Mouse (Mus musculus): Measurements from ENCODE around the gene Dlg2. TPM values are rescaled to one million over a fixed set of nuclear protein-coding genes. Genes with fewer than 3 reads are reported as not detected.

Gene Dlg2
- polyA plus RNA-seq, 1 experiment from 2014 or later = 10.0 TPM

DNA sequence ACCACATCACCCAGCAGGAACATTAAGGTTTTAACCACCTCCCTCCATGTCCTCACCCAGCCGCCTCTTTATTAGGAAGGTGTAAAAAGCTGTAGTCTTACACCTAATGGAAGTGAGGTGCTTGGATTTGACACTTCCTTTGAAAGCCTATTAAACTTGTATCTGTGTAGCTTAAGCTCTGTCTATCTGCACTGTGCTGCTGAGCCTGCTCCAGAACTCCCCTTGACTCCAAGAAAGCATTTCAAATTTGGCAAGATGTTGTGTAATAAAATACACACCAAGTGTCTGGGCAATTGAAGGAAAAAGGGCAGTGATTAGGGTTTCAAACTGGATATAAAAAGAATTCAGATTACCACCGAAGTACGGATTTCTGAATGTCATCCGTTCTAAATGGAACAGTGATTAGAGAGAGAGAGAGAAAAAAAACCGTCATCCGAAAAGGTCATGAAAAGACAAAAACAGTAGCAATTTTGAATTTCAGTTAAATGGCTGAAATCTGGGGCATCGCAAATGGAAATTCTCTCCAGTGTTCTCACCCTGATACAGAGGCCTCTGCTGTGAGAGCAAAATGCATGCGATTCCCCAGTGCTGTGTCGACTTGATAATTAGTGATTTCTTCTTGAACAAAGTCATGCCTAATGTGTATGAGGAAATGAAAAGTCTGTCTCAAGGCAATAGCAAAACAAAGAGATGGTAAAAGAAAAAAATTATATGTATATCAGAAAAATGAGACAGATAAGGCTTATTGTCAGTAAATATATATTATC is 1663.8 kb downstream of the Dlg2 start:
- Histone ChIP-seq H3K27me3 (ENCODE audit: control insufficient read depth, insufficient read depth, low read length) (no peaks in the 10 kb centered on the region), H3K9me3 (ENCODE audit: control insufficient read depth, low read length) (no peaks in the 10 kb centered on the region), H3K36me3 (ENCODE audit: control insufficient read depth, insufficient read depth, low read length) (no peaks in the 10 kb centered on the region), H3K4me1 (ENCODE audit: control insufficient read depth in 2 of 2, insufficient read depth in 2 of 2, low read length in 2 of 2) (peaks cover 0 to 2% of the 10 kb centered on the region in 2 experiments; a peak in 1 of 4 replicates), H3K9ac (ENCODE audit: low read length) (no peak overlapping the region; the same call in 1 of the 2 replicates), H3K4me3 (ENCODE audit: control insufficient read depth in 1 of 2, insufficient read depth in 1 of 2, low read depth in 1 of 2, low read length in 2 of 2) (no peak overlapping the region), H3K27ac (replicated peaks in 1 of 2; ENCODE audit: control insufficient read depth in 1 of 2, insufficient read depth in 1 of 2, low read depth in 2 of 2, low read length in 2 of 2) (peak overlapping the region; percentile 39 to 57; a peak in 3 of 4 replicates), H3K4me2 (ENCODE audit: low read length) (no peak overlapping the region)
- 64% methylated on average over 9 of the region's 9 CpGs for WGBS
- no peak for ATAC-seq (ENCODE audit: insufficient number of reproducible peaks, insufficient read depth, low FRiP score, low read depth)

DNA sequence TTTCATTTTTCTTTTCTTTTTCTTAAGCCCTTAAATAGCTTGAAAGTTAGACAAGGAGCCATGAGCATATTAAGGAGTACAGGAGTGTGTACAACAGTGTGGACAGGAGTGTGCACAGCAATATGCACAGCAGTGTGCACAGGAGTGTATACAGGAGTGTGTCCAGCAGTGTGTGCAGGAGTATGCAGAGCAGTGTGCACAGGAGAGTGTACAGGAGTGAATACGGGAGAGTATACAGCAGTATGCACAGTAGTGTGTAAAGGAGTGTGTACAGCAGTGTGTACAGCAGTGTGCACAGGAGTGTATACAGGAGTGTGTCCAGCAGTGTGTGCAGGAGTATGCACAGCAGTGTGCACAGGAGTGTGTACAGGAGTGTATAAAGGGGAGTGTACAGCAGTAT is 1671.0 kb downstream of the Dlg2 start:
- WGBS = 89% methylated on average over 1 of the region's 1 CpGs

DNA sequence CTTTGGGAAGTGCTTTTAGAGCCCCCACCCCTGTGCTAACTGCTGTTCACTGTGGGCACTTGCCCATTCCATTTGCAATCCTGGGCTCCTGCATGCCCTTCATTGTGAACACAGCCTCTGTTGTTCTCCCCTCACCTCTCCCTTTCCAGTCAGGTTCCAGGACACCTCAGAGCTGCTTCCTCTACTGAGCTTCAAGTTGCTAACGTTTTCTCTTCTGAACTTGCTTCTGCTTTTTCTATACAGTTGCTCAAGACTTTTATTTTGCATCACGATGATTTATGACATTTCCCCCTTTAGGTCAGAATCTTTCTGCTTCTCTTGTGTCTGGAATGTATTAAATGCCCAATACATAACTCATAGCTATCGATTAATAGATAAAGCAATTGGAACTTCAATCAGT is 1674.3 kb downstream of the Dlg2 start:
- H3K4me1 ChIP-seq (ENCODE audit: control insufficient read depth in 2 of 2, insufficient read depth in 2 of 2, low read length in 2 of 2) = no peaks in the 10 kb centered on the region
- H3K4me3 ChIP-seq (ENCODE audit: control insufficient read depth in 1 of 2, insufficient read depth in 1 of 2, low read depth in 1 of 2, low read length in 2 of 2) = no peak overlapping the region
- H3K36me3 ChIP-seq (ENCODE audit: control insufficient read depth, insufficient read depth, low read length) = no peaks in the 10 kb centered on the region
- no peaks in the 10 kb centered on the region for H3K9me3 ChIP-seq (ENCODE audit: control insufficient read depth, low read length)
- H3K27me3 ChIP-seq (ENCODE audit: control insufficient read depth, insufficient read depth, low read length) = no peaks in the 10 kb centered on the region
- no peak overlapping the region for H3K4me2 ChIP-seq (ENCODE audit: low read length)
- WGBS = 59% methylated on average over 3 of the region's 3 CpGs
- H3K27ac ChIP-seq (replicated peaks in 1 of 2; ENCODE audit: control insufficient read depth in 1 of 2, insufficient read depth in 1 of 2, low read depth in 2 of 2, low read length in 2 of 2) = no peak overlapping the region
- H3K9ac ChIP-seq (ENCODE audit: low read length) = no peak overlapping the region
- ATAC-seq (ENCODE audit: insufficient number of reproducible peaks, insufficient read depth, low FRiP score, low read depth) = no peak

More for the DNA sequence above, 1671.0 kb downstream of the Dlg2 start:
- Histone ChIP-seq H3K4me3 (ENCODE audit: control insufficient read depth in 1 of 2, insufficient read depth in 1 of 2, low read depth in 1 of 2, low read length in 2 of 2) (no peak overlapping the region), H3K9ac (ENCODE audit: low read length) (no peak overlapping the region), H3K27me3 (ENCODE audit: control insufficient read depth, insufficient read depth, low read length) (no peaks in the 10 kb centered on the region), H3K27ac (replicated peaks in 1 of 2; ENCODE audit: control insufficient read depth in 1 of 2, insufficient read depth in 1 of 2, low read depth in 2 of 2, low read length in 2 of 2) (no peak overlapping the region), H3K4me2 (ENCODE audit: low read length) (no peak overlapping the region), H3K9me3 (ENCODE audit: control insufficient read depth, low read length) (no peaks in the 10 kb centered on the region), H3K4me1 (ENCODE audit: control insufficient read depth in 2 of 2, insufficient read depth in 2 of 2, low read length in 2 of 2) (no peaks in the 10 kb centered on the region), H3K36me3 (ENCODE audit: control insufficient read depth, insufficient read depth, low read length) (no peaks in the 10 kb centered on the region)
- ATAC-seq (ENCODE audit: insufficient number of reproducible peaks, insufficient read depth, low FRiP score, low read depth) = no peak

DNA sequence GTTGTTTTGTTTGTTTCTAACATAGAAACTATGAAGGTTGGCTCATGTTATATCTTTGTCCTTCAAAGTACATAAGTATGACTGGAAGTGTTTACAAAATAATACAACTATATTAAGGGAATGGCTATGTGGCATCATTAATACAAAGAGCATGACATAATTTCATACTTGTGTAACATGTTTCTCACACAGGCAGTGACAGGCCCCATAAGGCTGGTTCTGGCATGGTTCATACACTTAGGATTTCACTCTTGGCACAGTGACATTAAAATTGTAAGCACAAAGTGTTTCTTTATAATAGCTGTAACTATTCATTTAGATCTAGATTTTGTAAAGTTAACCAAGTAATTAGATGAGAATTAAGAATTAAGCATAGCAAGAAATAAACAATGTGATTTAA is 1678.1 kb downstream of the Dlg2 start:
- H3K36me3 ChIP-seq (ENCODE audit: control insufficient read depth, insufficient read depth, low read length) = no peaks in the 10 kb centered on the region
- no peaks in the 10 kb centered on the region for H3K27me3 ChIP-seq (ENCODE audit: control insufficient read depth, insufficient read depth, low read length)
- H3K4me1 ChIP-seq (ENCODE audit: control insufficient read depth in 2 of 2, insufficient read depth in 2 of 2, low read length in 2 of 2) = no peaks in the 10 kb centered on the region
- H3K9ac ChIP-seq (ENCODE audit: low read length) = no peak overlapping the region
- H3K9me3 ChIP-seq (ENCODE audit: control insufficient read depth, low read length) = no peaks in the 10 kb centered on the region
- ATAC-seq (ENCODE audit: insufficient number of reproducible peaks, insufficient read depth, low FRiP score, low read depth) = no peak
- H3K27ac ChIP-seq (replicated peaks in 1 of 2; ENCODE audit: control insufficient read depth in 1 of 2, insufficient read depth in 1 of 2, low read depth in 2 of 2, low read length in 2 of 2) = no peak overlapping the region
- no peak overlapping the region for H3K4me2 ChIP-seq (ENCODE audit: low read length)
- no peak overlapping the region for H3K4me3 ChIP-seq (ENCODE audit: control insufficient read depth in 1 of 2, insufficient read depth in 1 of 2, low read depth in 1 of 2, low read length in 2 of 2)

DNA sequence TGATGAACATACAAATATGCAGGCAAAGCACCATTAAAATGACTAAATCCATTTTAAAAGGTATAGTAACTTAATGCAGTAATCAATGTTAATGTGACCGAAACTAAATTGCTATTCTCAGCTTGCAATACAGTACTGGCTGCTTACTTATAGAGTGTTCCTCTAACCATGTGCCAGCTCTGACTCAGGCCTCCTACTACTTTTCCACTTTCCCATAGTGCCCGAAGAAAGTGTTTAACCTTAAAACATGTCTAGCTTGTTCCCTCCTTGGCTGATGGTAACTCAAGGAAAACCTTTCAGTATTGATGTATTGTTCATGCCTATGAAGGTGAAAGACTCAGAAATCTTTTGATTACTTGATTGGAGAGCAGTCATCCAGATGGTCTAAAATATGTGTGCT is 1686.7 kb downstream of the Dlg2 start:
- H3K4me1 ChIP-seq (ENCODE audit: control insufficient read depth in 2 of 2, insufficient read depth in 2 of 2, low read length in 2 of 2) = no peaks in the 10 kb centered on the region
- H3K27ac ChIP-seq (replicated peaks in 1 of 2; ENCODE audit: control insufficient read depth in 1 of 2, insufficient read depth in 1 of 2, low read depth in 2 of 2, low read length in 2 of 2) = no peak overlapping the region
- H3K9ac ChIP-seq (ENCODE audit: low read length) = no peak overlapping the region
- 88% methylated on average over 2 of the region's 2 CpGs for WGBS
- no peaks in the 10 kb centered on the region for H3K27me3 ChIP-seq (ENCODE audit: control insufficient read depth, insufficient read depth, low read length)
- no peaks in the 10 kb centered on the region for H3K9me3 ChIP-seq (ENCODE audit: control insufficient read depth, low read length)
- ATAC-seq (ENCODE audit: insufficient number of reproducible peaks, insufficient read depth, low FRiP score, low read depth) = no peak
- no peak overlapping the region for H3K4me3 ChIP-seq (ENCODE audit: control insufficient read depth in 1 of 2, insufficient read depth in 1 of 2, low read depth in 1 of 2, low read length in 2 of 2)
- H3K4me2 ChIP-seq (ENCODE audit: low read length) = no peak overlapping the region
- H3K36me3 ChIP-seq (ENCODE audit: control insufficient read depth, insufficient read depth, low read length) = no peaks in the 10 kb centered on the region

DNA sequence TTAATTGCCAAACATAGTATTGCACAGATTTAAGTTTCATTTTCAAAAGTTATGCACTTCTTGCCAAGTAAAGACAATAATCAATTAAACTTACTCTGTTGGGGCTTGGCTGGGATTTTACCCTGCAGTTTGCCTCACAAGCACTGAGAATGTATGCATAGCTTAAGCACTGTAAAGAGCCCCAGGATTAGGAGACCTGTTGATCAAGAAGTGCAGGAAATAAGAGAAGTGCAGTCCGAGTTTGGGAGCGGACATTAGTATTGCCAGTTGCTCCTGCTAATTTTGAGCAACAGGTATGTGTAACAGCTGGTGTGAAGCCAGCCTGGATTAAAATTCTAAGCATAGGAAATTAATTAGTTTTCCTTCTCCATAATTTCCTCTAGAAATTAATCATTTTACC is 1687.8 kb downstream of the Dlg2 start:
- Histone ChIP-seq H3K4me2 (ENCODE audit: low read length) (no peak overlapping the region), H3K36me3 (ENCODE audit: control insufficient read depth, insufficient read depth, low read length) (no peaks in the 10 kb centered on the region), H3K9ac (ENCODE audit: low read length) (no peak overlapping the region), H3K27ac (replicated peaks in 1 of 2; ENCODE audit: control insufficient read depth in 1 of 2, insufficient read depth in 1 of 2, low read depth in 2 of 2, low read length in 2 of 2) (no peak overlapping the region), H3K4me3 (ENCODE audit: control insufficient read depth in 1 of 2, insufficient read depth in 1 of 2, low read depth in 1 of 2, low read length in 2 of 2) (no peak overlapping the region), H3K4me1 (ENCODE audit: control insufficient read depth in 2 of 2, insufficient read depth in 2 of 2, low read length in 2 of 2) (no peaks in the 10 kb centered on the region), H3K27me3 (ENCODE audit: control insufficient read depth, insufficient read depth, low read length) (no peaks in the 10 kb centered on the region), H3K9me3 (ENCODE audit: control insufficient read depth, low read length) (no peaks in the 10 kb centered on the region)
- no peak for ATAC-seq (ENCODE audit: insufficient number of reproducible peaks, insufficient read depth, low FRiP score, low read depth)
- 87% methylated on average over 2 of the region's 2 CpGs for WGBS

DNA sequence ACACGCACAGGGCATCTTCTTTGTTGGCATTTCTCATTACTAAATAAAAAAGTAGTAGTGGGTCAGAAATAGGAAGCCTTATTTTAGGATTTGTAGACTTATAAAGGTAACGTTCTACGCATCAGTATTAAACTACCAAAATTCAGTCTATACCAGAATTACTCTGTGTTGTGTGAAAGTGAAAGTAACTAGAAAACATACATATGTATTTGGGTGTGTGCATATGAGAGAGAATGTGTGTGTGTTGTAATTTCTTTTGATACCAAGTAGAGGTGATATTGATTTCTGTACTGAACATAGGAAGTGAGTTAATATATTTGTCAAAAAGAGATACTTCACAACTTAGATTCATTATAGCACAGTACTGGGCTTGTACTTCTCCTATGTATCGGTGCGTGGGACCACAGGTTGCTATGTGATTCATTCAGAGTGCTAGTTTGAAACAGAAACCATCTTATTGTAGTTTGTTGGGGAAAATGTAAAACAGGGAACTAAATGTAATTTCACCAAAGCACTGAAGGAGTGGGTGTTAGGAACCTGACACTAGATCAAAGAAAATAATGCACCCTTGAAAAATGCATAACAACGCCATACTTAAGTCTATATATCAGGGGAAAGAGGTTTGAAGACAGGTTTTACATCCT is 1688.5 kb downstream of the Dlg2 start:
- Histone ChIP-seq H3K4me3 (ENCODE audit: control insufficient read depth in 1 of 2, insufficient read depth in 1 of 2, low read depth in 1 of 2, low read length in 2 of 2) (no peak overlapping the region), H3K9me3 (ENCODE audit: control insufficient read depth, low read length) (no peaks in the 10 kb centered on the region), H3K4me2 (ENCODE audit: low read length) (no peak overlapping the region), H3K36me3 (ENCODE audit: control insufficient read depth, insufficient read depth, low read length) (no peaks in the 10 kb centered on the region), H3K4me1 (ENCODE audit: control insufficient read depth in 2 of 2, insufficient read depth in 2 of 2, low read length in 2 of 2) (no peaks in the 10 kb centered on the region), H3K9ac (ENCODE audit: low read length) (no peak overlapping the region), H3K27me3 (ENCODE audit: control insufficient read depth, insufficient read depth, low read length) (no peaks in the 10 kb centered on the region), H3K27ac (replicated peaks in 1 of 2; ENCODE audit: control insufficient read depth in 1 of 2, insufficient read depth in 1 of 2, low read depth in 2 of 2, low read length in 2 of 2) (no peak overlapping the region)
- 87% methylated on average over 6 of the region's 6 CpGs for WGBS
- ATAC-seq (ENCODE audit: insufficient number of reproducible peaks, insufficient read depth, low FRiP score, low read depth) = no peak
